ENCODE assay signal across 27 mouse cellular contexts in genomic region chr17:63370977-63371376, GRCm38 (mm10).
A peak's percentile ranks its signal among the peaks of the same experiment; 100 is the strongest.
DNase-seq lines count a peak whose midpoint lies in the region; ATAC-seq and TF ChIP-seq lines count a peak whose summit lies in the region.
"Had no signal": no experiment of that assay in that cellular context is flagged by ENCODE, and none has a peak within 500 bp of the region (broad histone marks: within the 10 kb centered on the region; RNA-seq: fewer than 3 reads in every experiment).

No protein-coding gene starts in this region.

- H3K9me3 ChIP-seq in heart, embryonic 10.5 days: peaks cover 3% of the 10 kb centered on the region; the same call in 1 of the 2 replicates
- no peaks in the 10 kb centered on the region for H3K9me3 ChIP-seq in heart, postnatal 0 days (replicated peaks; ENCODE audit: control insufficient read depth, low read length)

- peaks cover 6% of the 10 kb centered on the region for H3K4me1 ChIP-seq in heart, adult 2 months (ENCODE audit: control insufficient read depth, insufficient read depth, low read length)
- peaks cover 20% of the 10 kb centered on the region; the same call in 1 of the 2 replicates for H3K4me1 ChIP-seq in heart, embryonic 10.5 days
- peaks cover 15% of the 10 kb centered on the region for H3K4me1 ChIP-seq in heart, postnatal 0 days (ENCODE audit: control insufficient read depth, insufficient read depth)
- H3K4me1 ChIP-seq in spleen, adult 2 months (ENCODE audit: control insufficient read depth, insufficient read depth, insufficient read length): no peaks in the 10 kb centered on the region; the same call in 1 of the 2 replicates
- H3K4me1 ChIP-seq: midbrain, embryonic 10.5 days had no signal

- TF ChIP-seq CTCF in heart, adult 2 months (IDR thresholded peaks at IDR 0.05): no peak
- TF ChIP-seq CTCF in heart, postnatal 0 days (IDR thresholded peaks at IDR 0.05; ENCODE audit: low read depth): no peak
- no peak for TF ChIP-seq CTCF in spleen, adult 2 months (IDR thresholded peaks at IDR 0.05; ENCODE audit: extremely low read depth, insufficient read depth, insufficient read length, insufficient replicate concordance)

- H3K4me3 ChIP-seq in heart, adult 2 months: no peak overlapping the region
- no peak overlapping the region for H3K4me3 ChIP-seq in heart, embryonic 10.5 days
- no peak overlapping the region for H3K4me3 ChIP-seq in heart, postnatal 0 days (ENCODE audit: low read depth, low read length)
- no peak overlapping the region for H3K4me3 ChIP-seq in spleen, adult 2 months (ENCODE audit: extremely low read depth, insufficient read depth, insufficient read length)
- H3K4me3 ChIP-seq: forebrain, embryonic 13.5 days; hindbrain, embryonic 13.5 days; midbrain, embryonic 10.5 days; neural tube, embryonic 13.5 days had no signal

- intact Hi-C loops in heart, adult 2 months (cut with DNase I): no loop called here

- H3K9ac ChIP-seq in heart, adult 2 months (ENCODE audit: low read depth, low read length): no peak overlapping the region
- no peak overlapping the region for H3K9ac ChIP-seq in heart, postnatal 0 days (replicated peaks; ENCODE audit: low read depth, low read length)
- H3K9ac ChIP-seq: forebrain, embryonic 13.5 days; hindbrain, embryonic 13.5 days; neural tube, embryonic 13.5 days had no signal

- TF ChIP-seq POLR2A in heart, adult 2 months (IDR thresholded peaks at IDR 0.05; ENCODE audit: insufficient read depth, low read depth, low read length): no peak
- TF ChIP-seq POLR2A in spleen, adult 2 months (IDR thresholded peaks at IDR 0.05; ENCODE audit: low read depth, low read length): no peak

- no peak for TF ChIP-seq EP300 in heart, adult 2 months (IDR thresholded peaks at IDR 0.05; ENCODE audit: insufficient read depth, low read depth, low read length)
- TF ChIP-seq EP300 in heart, postnatal 0 days (IDR thresholded peaks at IDR 0.05; ENCODE audit: low read depth): no peak

- no peak for DNase-seq in heart, adult 2 months
- no peak for DNase-seq in heart, embryonic 10.5 days (ENCODE audit: low spot score)
- no peak for DNase-seq in heart, postnatal 0 days (ENCODE audit: low spot score)
- no peak for DNase-seq in heart, postnatal 4 days
- no peak for DNase-seq in spleen, adult 2 months (ENCODE audit: low read depth in 1 of 2, low spot score in 2 of 2)
- no peak for DNase-seq in spleen, postnatal 14 days (ENCODE audit: low spot score in 2 of 2)
- DNase-seq in splenic B cell, adult 2 months (ENCODE audit: low read depth, low spot score): peak; percentile 11
- no peak for DNase-seq in kidney, adult 8-10 months
- DNase-seq: adrenal gland, adult 2 months; adrenal gland, postnatal 36 days; cerebellum, adult 8-10 months; cerebellum, postnatal 25 days; gastrocnemius, postnatal 25 days; heart, postnatal 36 days; kidney, postnatal 14 days; layer of hippocampus, adult 9-11 months; lung, adult 18-20 months; lung, postnatal 10 days; thymus, adult 18-20 months; thymus, postnatal 25 days had no signal

- no peak for ATAC-seq in heart, postnatal 0 days (ENCODE audit: insufficient read depth, low read depth)
- ATAC-seq: forebrain, embryonic 13.5 days; intestine, embryonic 16.5 days had no signal

- peaks cover 13% of the 10 kb centered on the region for H3K36me3 ChIP-seq in heart, adult 2 months (ENCODE audit: control insufficient read depth, insufficient read depth, low read length)
- H3K36me3 ChIP-seq in heart, embryonic 10.5 days: 0 out of 2 replicates have a peak, but pooled peaks cover 4% of the 10 kb centered on the region
- H3K36me3 ChIP-seq in heart, postnatal 0 days (replicated peaks; ENCODE audit: control insufficient read depth, insufficient read depth, low read length): no peaks in the 10 kb centered on the region
- H3K36me3 ChIP-seq in spleen, adult 2 months (ENCODE audit: control insufficient read depth, insufficient read depth, low read length): no peaks in the 10 kb centered on the region
- H3K36me3 ChIP-seq in splenic B cell, adult 2 months (ENCODE audit: control insufficient read depth, insufficient read depth, low read length, poor library complexity, severe bottlenecking): no peaks in the 10 kb centered on the region

- peak overlapping the region; percentile 30; the same call in 1 of the 2 replicates for H3K4me2 ChIP-seq in heart, postnatal 0 days (ENCODE audit: low read depth, low read length)
- H3K4me2 ChIP-seq: forebrain, embryonic 13.5 days; hindbrain, embryonic 13.5 days; liver, embryonic 11.5 days; neural tube, embryonic 13.5 days had no signal

- H3K27me3 ChIP-seq in heart, adult 2 months (ENCODE audit: control insufficient read depth, insufficient read depth, low read length): no peaks in the 10 kb centered on the region
- H3K27me3 ChIP-seq in heart, embryonic 10.5 days (ENCODE audit: insufficient read depth, poor library complexity, severe bottlenecking): no peaks in the 10 kb centered on the region
- H3K27me3 ChIP-seq in heart, postnatal 0 days (ENCODE audit: control insufficient read depth, insufficient read depth, low read length): no peaks in the 10 kb centered on the region
- no peaks in the 10 kb centered on the region for H3K27me3 ChIP-seq in spleen, adult 2 months (ENCODE audit: control insufficient read depth, insufficient read depth, low read length)
- H3K27me3 ChIP-seq in splenic B cell, adult 2 months (ENCODE audit: control insufficient read depth, insufficient read depth, low read length, poor library complexity, severe bottlenecking): no peaks in the 10 kb centered on the region
- H3K27me3 ChIP-seq: forebrain, embryonic 13.5 days; hindbrain, embryonic 13.5 days; neural tube, embryonic 13.5 days had no signal

- 51% methylated on average over 3 of the region's 3 CpGs for WGBS in heart, adult 2 months
- WGBS in heart, embryonic 10.5 days: 79% methylated on average over 3 of the region's 3 CpGs
- WGBS in heart, postnatal 0 days: 58% methylated on average over 3 of the region's 3 CpGs
- WGBS in spleen, adult 2 months: 52% methylated on average over 3 of the region's 3 CpGs

- H3K79me2 ChIP-seq in heart, adult 2 months (replicated peaks; ENCODE audit: control insufficient read depth, insufficient read depth, low read length): no peaks in the 10 kb centered on the region; the same call in 1 of the 2 replicates

- H3K27ac ChIP-seq in heart, adult 2 months: peak overlapping the region; percentile 34
- H3K27ac ChIP-seq in heart, embryonic 10.5 days: no peak overlapping the region; the same call in 1 of the 2 replicates
- peak overlapping the region; percentile 48; the same call in 1 of the 2 replicates for H3K27ac ChIP-seq in heart, postnatal 0 days (ENCODE audit: low read depth)
- peak overlapping the region; percentile 8; the same call in 1 of the 2 replicates for H3K27ac ChIP-seq in spleen, adult 2 months (ENCODE audit: insufficient read depth, low read length)
- H3K27ac ChIP-seq: forebrain, embryonic 13.5 days; hindbrain, embryonic 13.5 days; midbrain, embryonic 10.5 days; neural tube, embryonic 13.5 days; stomach, postnatal 0 days had no signal
